Mouse (Mus musculus): ENCODE results near the gene Yy1.

Gene Yy1

GRCm38 (mm10) chr12:108768196-108768854 lies 24.4 kb upstream of the Yy1 start:
- DNase-seq (ENCODE audit: low spot score in 2 of 2), result no peak

DNA sequence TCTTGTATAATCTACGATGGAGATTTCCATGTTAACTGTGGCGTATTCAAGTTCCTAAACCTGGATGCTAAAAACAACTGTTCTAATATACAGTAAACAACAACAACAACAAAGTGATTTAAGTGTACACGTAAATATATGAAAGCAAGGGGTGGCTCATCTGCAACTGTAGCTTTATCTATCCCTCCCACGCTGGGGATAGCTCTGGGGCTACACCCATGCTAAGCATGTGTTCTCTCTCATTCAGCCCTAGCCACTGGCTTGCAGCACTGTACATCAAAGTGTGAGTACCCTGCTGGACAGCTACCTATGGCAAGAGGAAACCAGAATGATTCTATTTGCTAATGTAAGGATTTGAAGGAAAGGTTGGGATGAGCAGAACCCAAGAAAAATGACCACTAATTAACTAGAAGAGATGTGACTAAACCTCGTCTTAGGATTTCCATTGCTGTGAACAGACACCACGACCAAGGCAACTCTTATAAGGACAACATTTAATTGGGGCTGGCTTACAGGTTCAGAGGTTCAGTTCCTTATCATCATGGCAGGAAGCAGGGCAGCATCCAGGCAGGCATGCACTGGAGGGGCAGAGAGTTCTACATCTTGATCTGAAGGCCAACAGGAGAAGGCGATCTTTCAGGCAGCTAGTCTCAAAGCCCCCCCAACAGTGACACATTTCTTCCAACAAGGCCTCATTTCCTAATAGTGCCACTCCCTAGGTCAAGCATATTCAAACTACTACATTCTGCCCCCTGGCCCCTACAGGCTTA lies 12.5 kb upstream of the Yy1 start:
- DNase-seq (ENCODE audit: low spot score in 2 of 2), result peak in 1 of 2 experiments; percentile 51

GRCm38 (mm10) chr12:108785161-108785560 lies 7.6 kb upstream of the Yy1 start:
- no peak for DNase-seq (ENCODE audit: low spot score in 2 of 2)

GRCm38 (mm10) chr12:108787329-108787728 lies 5.4 kb upstream of the Yy1 start:
- DNase-seq (ENCODE audit: low spot score in 2 of 2), result no peak

DNA sequence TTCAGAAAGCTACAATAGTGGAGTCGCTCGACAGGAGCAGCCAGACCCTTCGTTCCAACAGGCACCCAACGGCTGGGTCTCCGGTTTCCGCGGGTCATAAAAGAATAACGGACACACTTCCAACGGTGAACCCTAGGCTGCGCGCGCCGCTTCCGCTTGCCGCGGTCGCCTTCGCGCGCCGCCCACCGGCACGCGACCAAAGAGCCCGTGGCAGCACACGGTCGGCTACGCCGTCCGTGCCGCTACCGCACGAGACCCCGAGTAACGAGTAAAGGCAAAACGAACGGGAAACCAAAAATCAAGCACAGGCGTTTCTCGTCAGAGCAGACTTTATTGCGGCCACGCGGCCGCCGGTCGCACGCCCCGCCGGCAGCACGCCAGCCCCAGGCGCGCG lies 624 bp upstream of the Yy1 start:
- DNase-seq (ENCODE audit: low spot score in 2 of 2), result peak; percentile 85 to 93

DNA sequence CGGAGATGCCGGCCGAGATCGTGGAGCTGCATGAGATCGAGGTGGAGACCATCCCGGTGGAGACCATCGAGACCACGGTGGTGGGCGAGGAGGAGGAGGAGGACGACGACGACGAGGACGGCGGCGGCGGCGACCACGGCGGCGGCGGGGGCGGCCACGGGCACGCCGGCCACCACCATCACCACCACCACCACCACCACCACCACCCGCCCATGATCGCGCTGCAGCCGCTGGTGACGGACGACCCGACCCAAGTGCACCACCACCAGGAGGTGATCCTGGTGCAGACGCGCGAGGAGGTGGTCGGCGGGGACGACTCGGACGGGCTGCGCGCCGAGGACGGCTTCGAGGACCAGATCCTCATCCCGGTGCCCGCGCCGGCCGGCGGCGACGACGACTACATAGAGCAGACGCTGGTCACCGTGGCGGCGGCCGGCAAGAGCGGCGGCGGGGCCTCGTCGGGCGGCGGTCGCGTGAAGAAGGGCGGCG lies 724 bp downstream of the Yy1 start:
- DNase-seq (ENCODE audit: low spot score in 2 of 2), result peak; percentile 52 to 82

GRCm38 (mm10) chr12:108794078-108794711 lies 1.4 kb downstream of the Yy1 start:
- peak; percentile 82 to 91 for DNase-seq (ENCODE audit: low spot score in 2 of 2)

DNA sequence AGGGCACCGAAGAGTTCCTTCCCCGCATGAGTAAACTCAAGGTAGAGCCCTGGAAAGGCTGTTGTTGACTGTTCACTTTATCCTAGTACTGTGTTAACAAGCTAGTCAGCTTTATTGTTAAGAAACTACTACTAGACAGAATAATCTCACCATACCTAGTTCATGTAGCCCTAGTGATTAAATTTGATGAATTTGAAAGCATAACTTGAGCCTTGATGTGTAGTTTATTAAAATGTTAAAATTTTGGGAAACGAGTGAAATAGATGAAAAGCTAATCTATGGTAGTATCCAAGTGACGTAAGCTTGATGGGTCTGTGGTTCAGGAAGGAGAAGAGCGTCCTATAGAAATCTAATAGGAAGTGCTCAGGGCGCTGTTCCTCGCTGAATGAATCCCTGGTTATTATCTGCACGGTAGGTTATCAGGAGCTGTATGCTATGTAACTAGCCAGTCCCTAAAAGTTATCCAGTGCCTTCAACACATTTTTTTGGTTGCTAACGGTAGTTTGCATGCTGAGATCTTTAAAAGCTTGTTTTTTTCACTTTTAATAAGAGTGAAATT lies 2.3 kb downstream of the Yy1 start:
- no peak for DNase-seq (ENCODE audit: low spot score in 2 of 2)

GRCm38 (mm10) chr12:108801613-108802012 lies 8.8 kb downstream of the Yy1 start:
- DNase-seq (ENCODE audit: low spot score in 2 of 2), result no peak

DNA sequence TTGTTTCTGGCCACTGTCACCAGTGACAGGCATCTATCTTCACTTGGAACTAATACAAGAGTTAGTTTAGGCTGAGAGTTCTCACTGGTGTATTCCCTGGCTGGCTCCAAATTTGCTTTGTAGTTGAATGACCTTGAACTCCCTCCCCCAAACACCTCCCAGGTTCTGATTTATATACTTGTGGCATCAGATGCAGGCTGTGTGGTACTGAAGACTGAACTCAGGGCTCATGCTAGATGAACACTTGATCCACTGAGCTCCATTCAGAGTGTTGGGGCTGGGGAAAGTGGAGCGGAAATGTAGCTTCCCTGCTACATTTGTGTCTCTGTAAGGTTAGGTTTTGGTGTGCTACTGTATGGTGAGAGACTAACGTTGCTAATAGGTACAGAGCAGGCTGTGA lies 11.6 kb downstream of the Yy1 start:
- no peak for DNase-seq (ENCODE audit: low spot score in 2 of 2)

DNA sequence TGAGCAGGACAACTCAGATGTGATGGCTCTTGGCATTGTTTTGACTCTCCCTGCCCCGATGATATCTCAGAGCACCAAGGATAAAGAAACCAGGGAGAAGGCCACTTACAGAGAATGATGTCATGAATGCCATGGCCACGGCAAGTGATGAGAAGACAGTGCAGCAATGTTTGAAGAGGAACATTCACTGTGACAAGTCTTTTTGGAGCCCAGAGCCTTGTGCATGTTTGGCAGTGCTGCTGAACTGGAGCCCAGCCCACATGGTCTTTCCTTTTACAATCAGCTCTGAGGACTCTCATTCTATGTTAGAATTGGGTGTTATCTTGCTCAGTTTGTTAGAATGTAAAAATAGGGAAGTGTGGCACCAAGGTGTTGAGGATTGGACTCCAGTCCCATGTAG lies 15.7 kb downstream of the Yy1 start:
- DNase-seq (ENCODE audit: low spot score in 2 of 2), result no peak

GRCm38 (mm10) chr12:108809771-108810170 lies 17.0 kb downstream of the Yy1 start:
- no peak for DNase-seq (ENCODE audit: low spot score in 2 of 2)

GRCm38 (mm10) chr12:108810309-108810708 lies 17.5 kb downstream of the Yy1 start:
- no peak for DNase-seq (ENCODE audit: low spot score in 2 of 2)

DNA sequence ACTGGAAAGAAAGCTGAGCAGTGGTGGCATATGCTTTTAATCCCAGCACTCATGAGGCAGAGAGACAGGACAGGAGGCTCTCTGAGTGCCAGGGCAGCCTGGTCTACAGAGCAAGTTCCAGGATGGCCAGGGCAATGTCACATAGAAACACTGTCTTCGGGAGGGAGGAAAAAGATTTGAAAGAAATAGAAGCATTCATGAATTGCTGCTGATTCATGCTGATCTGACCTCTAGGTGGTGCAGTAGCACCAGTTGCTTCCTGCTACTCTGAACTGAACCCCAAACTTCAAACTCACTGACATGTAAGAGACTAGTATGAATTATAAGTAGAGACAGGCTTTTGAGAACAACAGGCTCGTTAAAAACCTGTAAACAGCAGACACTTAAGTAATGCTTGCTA lies 18.4 kb downstream of the Yy1 start:
- DNase-seq (ENCODE audit: low spot score in 2 of 2), result peak in 1 of 2 experiments; percentile 38

DNA sequence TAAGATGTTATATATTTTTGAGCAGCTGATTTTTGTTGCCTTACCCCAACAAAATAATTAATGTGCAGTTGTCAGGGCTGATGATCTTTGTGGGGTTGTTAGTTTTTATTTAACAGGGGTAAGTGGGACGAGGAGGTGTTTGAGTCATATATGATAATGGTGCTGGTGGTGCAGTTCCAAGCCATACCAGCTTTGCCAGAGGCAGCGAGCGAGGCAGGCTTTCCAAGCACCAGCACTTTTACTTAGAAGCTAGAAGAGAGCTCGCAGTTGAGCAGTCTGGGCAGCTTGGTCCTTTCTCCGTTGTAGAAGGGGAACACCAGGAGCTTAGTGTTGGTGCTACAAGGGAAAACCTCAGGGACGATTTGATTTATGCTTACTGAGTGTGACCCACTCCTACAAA lies 19.7 kb downstream of the Yy1 start:
- DNase-seq (ENCODE audit: low spot score in 2 of 2), result no peak

DNA sequence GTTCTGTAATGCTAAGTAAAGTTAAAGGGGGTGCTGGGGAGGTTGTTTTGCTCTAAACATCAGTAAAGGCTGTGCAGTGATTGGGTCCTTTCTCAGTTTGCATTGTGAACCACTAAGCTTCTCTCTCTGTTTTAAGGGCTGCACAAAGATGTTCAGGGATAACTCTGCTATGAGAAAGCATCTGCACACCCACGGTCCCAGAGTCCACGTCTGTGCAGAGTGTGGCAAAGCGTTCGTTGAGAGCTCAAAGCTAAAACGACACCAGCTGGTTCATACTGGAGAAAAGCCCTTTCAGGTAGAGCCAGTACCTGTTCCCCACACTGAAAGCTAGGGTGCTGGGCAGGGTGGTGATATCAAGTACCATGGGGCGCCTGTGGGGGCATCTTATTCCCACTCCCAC lies 21.7 kb downstream of the Yy1 start:
- no peak for DNase-seq (ENCODE audit: low spot score in 2 of 2)

- peak in 1 of 2 experiments; percentile 56 for DNase-seq (ENCODE audit: low spot score in 2 of 2)
Measured at GRCm38 (mm10) chr12:108816569-108816968, 23.8 kb downstream of the Yy1 start.

GRCm38 (mm10) chr12:108820461-108820860 lies 27.7 kb downstream of the Yy1 start:
- peak in 1 of 2 experiments; percentile 58 for DNase-seq (ENCODE audit: low spot score in 2 of 2)

DNA sequence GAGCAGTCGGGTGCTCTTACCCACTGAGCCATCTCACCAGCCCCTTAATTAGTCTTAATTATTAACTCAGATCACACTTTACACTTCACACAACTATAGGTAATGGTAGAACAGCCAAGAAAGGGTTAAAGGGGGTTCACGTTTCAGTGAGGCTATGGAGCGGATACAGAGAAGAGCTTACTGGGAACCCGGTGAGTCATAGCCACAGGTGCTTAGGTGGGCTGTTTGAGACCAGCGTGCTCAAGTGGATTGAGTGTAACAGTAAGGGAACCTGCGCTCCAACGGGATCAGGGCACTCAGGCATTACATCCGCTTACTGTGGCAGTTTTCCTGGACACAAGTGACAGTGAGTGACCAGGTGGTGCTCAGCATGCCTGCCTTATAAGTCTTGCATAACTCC lies 30.3 kb downstream of the Yy1 start:
- no peak for DNase-seq (ENCODE audit: low spot score in 2 of 2)

- DNase-seq (ENCODE audit: low spot score in 2 of 2), result no peak
Measured at GRCm38 (mm10) chr12:108824225-108824874, 31.6 kb downstream of the Yy1 start.

- no peak for DNase-seq (ENCODE audit: low spot score in 2 of 2)
Measured at GRCm38 (mm10) chr12:108825561-108826224, 32.9 kb downstream of the Yy1 start.
